Mouse (Mus musculus): ENCODE results near the gene Ap1b1. TPM values are rescaled to one million over a fixed set of nuclear protein-coding genes. Genes with fewer than 3 reads are reported as not detected.

Ap1b1 gene
- polyA plus RNA-seq (2012; rRNA removed) = 27.7 and 33.3 TPM in 2 replicates

GRCm38 (mm10) chr11:4986695-4987486 lies at the start of gene Ap1b1:
Ap1b1 (plus strand) TSS chr11:4986824.
- Histone ChIP-seq H3K36me3 (ENCODE audit: control insufficient read depth, insufficient read depth, low read length) (no peaks in the 10 kb centered on the region), H3K27me3 (ENCODE audit: control insufficient read depth, insufficient read depth, low read length) (no peaks in the 10 kb centered on the region), H3K27ac (ENCODE audit: control insufficient read depth, insufficient read depth, low read depth, low read length) (peak within 1 kb of the TSS; percentile 46), H3K4me3 (ENCODE audit: control insufficient read depth, low read depth, low read length) (peak within 1 kb of the TSS; percentile 97), H3K4me1 (ENCODE audit: control insufficient read depth, insufficient read depth, low read length) (peaks cover 8% of the 10 kb centered on the region)
- peak; percentile 46; the same call in 1 of the 2 replicates for TF ChIP-seq POLR2A (IDR thresholded peaks at IDR 0.05; ENCODE audit: control insufficient read depth, low read depth, low read length)
- TF ChIP-seq CTCF (IDR thresholded peaks at IDR 0.05; ENCODE audit: control insufficient read depth, insufficient read depth, insufficient replicate concordance, low read depth, low read length) = no peak

GRCm38 (mm10) chr11:4946530-4946929 lies 40.1 kb upstream of the Ap1b1 start:
- no peak overlapping the region for H3K27ac ChIP-seq (ENCODE audit: control insufficient read depth, insufficient read depth, low read depth, low read length)
- peaks cover 23% of the 10 kb centered on the region for H3K4me1 ChIP-seq (ENCODE audit: control insufficient read depth, insufficient read depth, low read length)
- H3K27me3 ChIP-seq (ENCODE audit: control insufficient read depth, insufficient read depth, low read length) = no peaks in the 10 kb centered on the region
- TF ChIP-seq POLR2A (IDR thresholded peaks at IDR 0.05; ENCODE audit: control insufficient read depth, low read depth, low read length) (no peak), CTCF (IDR thresholded peaks at IDR 0.05; ENCODE audit: control insufficient read depth, insufficient read depth, insufficient replicate concordance, low read depth, low read length) (no peak)
- H3K36me3 ChIP-seq (ENCODE audit: control insufficient read depth, insufficient read depth, low read length) = no peaks in the 10 kb centered on the region
- H3K4me3 ChIP-seq (ENCODE audit: control insufficient read depth, low read depth, low read length) = peak overlapping the region; percentile 56

- peak overlapping the region; percentile 56 for H3K4me3 ChIP-seq (ENCODE audit: control insufficient read depth, low read depth, low read length)
- H3K36me3 ChIP-seq (ENCODE audit: control insufficient read depth, insufficient read depth, low read length) = no peaks in the 10 kb centered on the region
- no peak for TF ChIP-seq CTCF (IDR thresholded peaks at IDR 0.05; ENCODE audit: control insufficient read depth, insufficient read depth, insufficient replicate concordance, low read depth, low read length)
- peak; percentile 35; the same call in 1 of the 2 replicates for TF ChIP-seq POLR2A (IDR thresholded peaks at IDR 0.05; ENCODE audit: control insufficient read depth, low read depth, low read length)
- H3K27me3 ChIP-seq (ENCODE audit: control insufficient read depth, insufficient read depth, low read length) = no peaks in the 10 kb centered on the region
- H3K27ac ChIP-seq (ENCODE audit: control insufficient read depth, insufficient read depth, low read depth, low read length) = no peak overlapping the region
- H3K4me1 ChIP-seq (ENCODE audit: control insufficient read depth, insufficient read depth, low read length) = peaks cover 23% of the 10 kb centered on the region
These were observed 39.4 kb upstream of the Ap1b1 start for GRCm38 (mm10) chr11:4946947-4947812.

- TF ChIP-seq CTCF (IDR thresholded peaks at IDR 0.05; ENCODE audit: control insufficient read depth, insufficient read depth, insufficient replicate concordance, low read depth, low read length) (no peak), POLR2A (IDR thresholded peaks at IDR 0.05; ENCODE audit: control insufficient read depth, low read depth, low read length) (no peak)
- no peaks in the 10 kb centered on the region for H3K27me3 ChIP-seq (ENCODE audit: control insufficient read depth, insufficient read depth, low read length)
- H3K36me3 ChIP-seq (ENCODE audit: control insufficient read depth, insufficient read depth, low read length) = no peaks in the 10 kb centered on the region
- no peak within 1 kb of the TSS for H3K27ac ChIP-seq (ENCODE audit: control insufficient read depth, insufficient read depth, low read depth, low read length)
- peaks cover 23% of the 10 kb centered on the region for H3K4me1 ChIP-seq (ENCODE audit: control insufficient read depth, insufficient read depth, low read length)
- peak within 1 kb of the TSS; percentile 56 for H3K4me3 ChIP-seq (ENCODE audit: control insufficient read depth, low read depth, low read length)
These were observed 38.8 kb upstream of the Ap1b1 start, which contains the start of gene Nefh for GRCm38 (mm10) chr11:4947813-4948174. Nefh (minus strand) TSS chr11:4948064.

- no peak overlapping the region for H3K4me3 ChIP-seq (ENCODE audit: control insufficient read depth, low read depth, low read length)
- no peaks in the 10 kb centered on the region for H3K27me3 ChIP-seq (ENCODE audit: control insufficient read depth, insufficient read depth, low read length)
- no peaks in the 10 kb centered on the region for H3K36me3 ChIP-seq (ENCODE audit: control insufficient read depth, insufficient read depth, low read length)
- TF ChIP-seq CTCF (IDR thresholded peaks at IDR 0.05; ENCODE audit: control insufficient read depth, insufficient read depth, insufficient replicate concordance, low read depth, low read length) = no peak
- TF ChIP-seq POLR2A (IDR thresholded peaks at IDR 0.05; ENCODE audit: control insufficient read depth, low read depth, low read length) = no peak
- H3K27ac ChIP-seq (ENCODE audit: control insufficient read depth, insufficient read depth, low read depth, low read length) = no peak overlapping the region
- peaks cover 23% of the 10 kb centered on the region for H3K4me1 ChIP-seq (ENCODE audit: control insufficient read depth, insufficient read depth, low read length)
These were observed 37.8 kb upstream of the Ap1b1 start for GRCm38 (mm10) chr11:4948792-4949191.

GRCm38 (mm10) chr11:4949256-4950044 lies 37.2 kb upstream of the Ap1b1 start:
- Histone ChIP-seq H3K27ac (ENCODE audit: control insufficient read depth, insufficient read depth, low read depth, low read length) (no peak overlapping the region), H3K4me3 (ENCODE audit: control insufficient read depth, low read depth, low read length) (no peak overlapping the region), H3K36me3 (ENCODE audit: control insufficient read depth, insufficient read depth, low read length) (no peaks in the 10 kb centered on the region), H3K4me1 (ENCODE audit: control insufficient read depth, insufficient read depth, low read length) (peaks cover 23% of the 10 kb centered on the region), H3K27me3 (ENCODE audit: control insufficient read depth, insufficient read depth, low read length) (no peaks in the 10 kb centered on the region)
- TF ChIP-seq CTCF (IDR thresholded peaks at IDR 0.05; ENCODE audit: control insufficient read depth, insufficient read depth, insufficient replicate concordance, low read depth, low read length) (no peak), POLR2A (IDR thresholded peaks at IDR 0.05; ENCODE audit: control insufficient read depth, low read depth, low read length) (no peak)

All from testis, adult 2 months (tissue).